Mouse (Mus musculus): ENCODE results near the gene Lamp2.

DNA sequence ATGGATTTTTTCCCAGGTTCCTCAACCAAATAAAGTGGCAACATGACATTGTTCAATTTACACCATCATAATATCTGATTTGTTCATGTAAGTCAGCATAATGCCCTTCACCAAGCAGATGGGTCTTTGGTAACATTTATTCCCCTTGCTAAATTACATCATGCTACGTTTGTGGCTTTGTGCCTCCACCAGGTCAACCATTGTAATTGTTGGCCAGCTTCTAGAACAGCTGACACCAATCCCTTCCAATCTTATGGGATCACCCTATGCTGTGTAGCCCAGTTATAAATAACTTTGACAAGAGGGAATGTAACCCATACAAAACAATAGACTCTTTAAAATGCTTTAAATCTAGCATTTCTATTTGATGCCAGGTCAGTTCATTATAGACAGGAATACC lies 22.3 kb upstream of the Lamp2 start:
- TF ChIP-seq MAFK (IDR thresholded peaks at IDR 0.05; ENCODE audit: insufficient read depth, low read depth, low read length) (no peak), CHD2 (IDR thresholded peaks at IDR 0.05; ENCODE audit: low read depth, low read length) (no peak), ZNF384 (IDR thresholded peaks at IDR 0.05; ENCODE audit: low read depth, low read length) (no peak), ZC3H11A (IDR thresholded peaks at IDR 0.05; ENCODE audit: borderline replicate concordance, low read depth, low read length) (no peak), HCFC1 (IDR thresholded peaks at IDR 0.05; ENCODE audit: borderline replicate concordance, insufficient read depth, low read length) (no peak)
